Mouse (Mus musculus): ENCODE data around the gene Ano1.

Ano1 gene

DNA sequence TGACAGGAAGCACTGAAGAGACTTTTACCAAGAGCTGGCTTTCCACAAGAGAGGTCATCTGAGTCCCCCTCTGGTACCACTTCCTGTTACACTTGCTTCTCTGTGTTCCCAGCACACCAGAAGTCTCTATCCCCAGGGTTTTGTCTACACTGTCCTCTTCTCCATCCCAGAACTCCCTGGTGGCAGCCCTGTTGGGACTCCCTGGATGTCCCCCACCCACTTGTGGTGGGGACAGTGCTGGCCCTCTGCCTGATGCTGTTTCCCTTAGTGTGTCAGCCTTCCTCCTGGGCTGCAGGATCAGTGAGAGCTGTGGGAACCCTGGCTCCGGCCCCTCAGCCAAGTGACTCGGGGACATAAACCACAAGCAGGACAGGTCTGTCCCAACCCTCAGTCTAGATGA, 22.5 kb upstream of the Ano1 start:
- in situ Hi-C loops (cut with MboI; ENCODE audit: low pct_unique_long_range_greater_than_20kb in 1 of 2, low sequenced_read_pairs in 2 of 2, unreplicated experiment in 1 of 2): no loop called here

DNA sequence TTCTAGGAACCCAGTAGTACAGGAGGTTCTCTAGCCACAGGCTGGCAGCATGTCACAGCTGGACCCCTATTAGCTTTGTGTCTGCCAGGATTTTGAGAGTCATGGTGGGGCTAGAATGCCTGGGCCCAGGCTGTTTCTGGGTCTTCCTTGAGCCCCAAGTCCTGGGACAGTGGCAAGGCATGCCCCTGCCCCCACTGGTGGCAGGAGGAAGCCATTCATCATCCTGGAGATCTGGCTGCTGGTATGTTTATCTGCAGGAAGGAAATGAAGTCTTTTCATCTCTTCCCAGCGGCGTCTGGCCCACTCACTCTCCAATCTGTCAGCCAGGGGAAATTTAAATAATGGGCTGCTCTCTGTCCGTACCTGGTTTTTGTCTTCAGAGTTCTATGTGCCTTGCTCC, 18.3 kb upstream of the Ano1 start:
- in situ Hi-C loops (cut with MboI; ENCODE audit: low pct_unique_long_range_greater_than_20kb in 1 of 2, low sequenced_read_pairs in 2 of 2, unreplicated experiment in 1 of 2): no loop called here

DNA sequence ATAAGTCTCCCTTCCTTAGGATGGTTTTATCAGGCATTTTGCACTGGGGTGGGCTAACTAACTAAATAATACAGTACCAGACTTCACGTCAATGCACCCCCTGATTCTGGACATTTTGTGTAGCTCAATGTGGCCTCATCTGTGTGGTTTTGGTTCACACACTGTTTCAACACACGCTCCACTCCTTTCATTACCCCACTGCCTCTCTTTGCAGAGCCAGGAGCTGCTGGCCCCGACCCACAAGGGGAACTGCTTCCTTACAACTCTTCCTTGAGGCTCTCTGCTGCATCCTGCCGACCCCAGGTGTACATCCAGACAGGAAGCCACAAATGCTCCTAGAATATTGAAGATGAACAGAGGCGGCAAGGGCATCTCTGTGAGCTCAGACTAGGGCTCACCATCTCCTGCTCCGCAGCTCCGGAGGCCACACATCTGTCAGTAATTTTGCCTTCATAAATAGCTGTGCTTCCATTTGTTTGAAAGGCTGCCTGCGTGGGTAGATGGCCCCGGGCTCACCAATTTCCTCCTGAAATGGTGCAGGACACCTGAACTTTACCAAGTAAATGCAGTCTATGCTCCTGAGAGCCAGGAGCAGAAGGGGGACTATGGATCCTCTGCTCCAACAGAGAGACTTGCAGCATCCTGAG, 17.8 kb upstream of the Ano1 start:
- in situ Hi-C loops (cut with MboI; ENCODE audit: low pct_unique_long_range_greater_than_20kb in 1 of 2, low sequenced_read_pairs in 2 of 2, unreplicated experiment in 1 of 2): no loop called here

DNA sequence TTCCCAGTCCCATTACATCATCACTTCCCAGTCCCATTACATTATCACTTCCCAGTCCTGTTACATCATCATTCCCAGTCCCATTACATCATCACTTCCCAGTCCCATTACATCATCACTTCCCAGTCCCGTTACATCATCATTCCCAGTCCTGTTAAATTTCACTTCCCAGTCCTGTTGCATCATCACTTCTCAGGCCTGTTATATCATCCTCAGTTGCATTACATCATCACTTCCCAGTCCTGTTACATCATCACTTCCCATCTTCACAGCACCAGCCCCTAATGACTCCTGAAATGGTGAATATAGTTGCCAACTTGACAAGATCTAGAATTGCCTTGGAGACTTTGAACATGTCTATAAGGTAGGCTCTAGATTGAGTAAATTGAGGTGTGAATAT, 17.1 kb upstream of the Ano1 start:
- in situ Hi-C loops (cut with MboI; ENCODE audit: low pct_unique_long_range_greater_than_20kb in 1 of 2, low sequenced_read_pairs in 2 of 2, unreplicated experiment in 1 of 2): no loop called here

DNA sequence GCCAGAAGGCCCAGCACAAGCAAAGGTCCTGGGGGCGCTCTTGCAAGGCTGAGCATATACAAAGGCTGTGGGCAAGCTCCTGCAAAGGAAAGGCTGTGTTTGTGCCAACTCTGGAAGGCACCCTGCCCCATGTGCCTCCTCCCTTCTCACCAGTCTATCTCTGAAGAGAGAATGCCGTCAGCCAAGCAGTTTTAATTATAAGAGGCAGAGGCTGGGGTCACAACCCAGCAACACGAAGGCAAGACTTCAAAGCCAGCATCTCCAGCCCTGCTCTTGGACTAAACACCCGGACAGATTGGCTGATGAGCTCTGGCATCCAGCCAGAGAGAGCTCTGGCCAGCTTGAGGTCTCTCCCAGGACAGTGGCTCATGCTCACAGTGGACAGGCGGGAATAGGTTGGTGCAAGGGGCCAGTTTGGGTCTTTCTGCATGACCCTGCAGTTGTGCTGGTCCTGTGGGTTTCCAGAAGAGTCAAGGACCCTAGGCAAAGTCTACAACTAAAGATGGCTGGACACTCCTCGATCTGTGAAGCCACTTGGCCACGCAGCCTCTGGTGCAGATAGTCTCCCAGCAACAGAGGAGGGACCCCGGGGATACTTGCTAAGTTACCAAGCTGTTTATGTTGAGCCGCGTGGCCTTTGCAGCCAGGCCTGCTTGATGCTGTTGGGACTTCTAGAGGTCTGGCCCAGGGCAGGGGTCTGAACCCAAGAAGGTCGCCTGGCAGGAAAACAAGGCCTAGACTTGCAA, 12.9 kb upstream of the Ano1 start:
- in situ Hi-C loops (cut with MboI; ENCODE audit: low pct_unique_long_range_greater_than_20kb in 1 of 2, low sequenced_read_pairs in 2 of 2, unreplicated experiment in 1 of 2): no loop called here

DNA sequence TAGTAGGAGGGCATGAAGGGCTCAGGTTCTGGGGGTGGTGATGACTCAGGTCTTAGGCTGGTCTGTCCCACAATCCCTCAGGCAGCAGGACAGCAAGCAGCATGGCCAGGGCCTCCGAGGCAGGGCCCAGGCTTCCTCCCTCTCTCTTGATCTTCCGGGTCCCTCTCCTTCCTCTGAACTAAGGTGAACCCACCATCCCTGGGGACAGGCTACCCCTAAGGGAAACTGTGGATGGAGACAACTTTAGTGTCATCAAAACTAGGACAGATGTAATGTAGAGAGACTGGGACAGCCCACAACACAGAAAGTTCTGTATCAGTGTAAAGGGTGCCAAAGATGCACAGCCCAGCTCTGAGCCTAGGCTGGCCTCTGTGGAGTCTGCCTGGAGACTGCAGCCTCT, 12.2 kb upstream of the Ano1 start:
- in situ Hi-C loops (cut with MboI; ENCODE audit: low pct_unique_long_range_greater_than_20kb in 1 of 2, low sequenced_read_pairs in 2 of 2, unreplicated experiment in 1 of 2): no loop called here

DNA sequence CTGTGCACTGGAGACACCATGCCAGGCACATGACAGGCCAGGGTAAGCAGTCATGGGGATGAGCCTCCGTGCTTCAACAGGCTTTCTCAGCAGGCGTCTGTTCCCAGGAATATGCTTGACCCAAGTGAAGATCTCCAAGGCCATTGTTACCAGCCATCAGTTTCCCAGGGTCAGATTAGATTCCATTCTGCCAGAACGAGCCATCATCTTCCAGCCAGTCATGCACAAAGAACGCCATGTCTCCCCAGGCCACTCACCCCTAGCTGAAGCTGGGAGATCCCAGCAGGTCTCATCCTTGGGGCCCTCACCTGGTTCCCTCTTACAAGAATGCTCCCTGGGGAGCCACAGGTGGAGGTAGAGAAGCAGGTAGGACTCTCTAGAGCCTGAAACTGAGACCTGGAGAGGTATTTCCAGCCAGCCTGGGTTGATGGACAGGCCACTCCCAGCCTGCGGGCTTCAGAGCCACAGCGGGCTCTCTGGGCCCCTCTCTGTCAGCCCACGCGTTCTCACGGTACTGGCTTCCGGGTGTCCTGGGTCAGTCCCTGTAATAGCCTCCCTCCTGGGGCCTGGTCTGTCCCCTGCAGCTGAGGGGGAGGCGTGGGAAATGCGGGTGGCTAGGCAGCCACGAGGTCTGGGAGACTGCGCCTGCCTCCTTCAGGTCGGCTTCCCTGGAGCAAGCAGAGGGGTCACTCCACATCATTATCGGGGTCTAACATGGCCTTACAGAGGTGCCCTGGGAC, 10.9 kb upstream of the Ano1 start:
- in situ Hi-C loops (cut with MboI; ENCODE audit: low pct_unique_long_range_greater_than_20kb in 1 of 2, low sequenced_read_pairs in 2 of 2, unreplicated experiment in 1 of 2): no loop called here

DNA sequence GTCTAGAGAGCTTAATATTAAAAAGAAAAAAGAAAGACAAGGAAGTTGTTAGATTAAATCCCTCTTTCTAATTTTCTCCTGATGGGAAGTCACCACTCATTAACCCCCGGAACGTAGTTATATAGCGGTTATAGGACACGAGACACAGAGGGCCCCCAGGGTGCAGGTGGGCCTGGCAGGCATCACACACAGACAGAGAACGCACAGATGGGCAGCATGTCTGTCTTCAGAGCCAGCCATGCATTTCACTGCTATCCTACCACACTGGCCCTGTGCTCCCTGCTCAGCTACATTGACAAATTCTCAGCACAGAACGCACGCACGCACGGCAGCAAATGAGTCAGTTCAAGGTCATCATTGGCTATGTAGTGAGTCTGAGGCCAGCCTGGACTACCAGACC, 8.5 kb upstream of the Ano1 start:
- in situ Hi-C loops (cut with MboI; ENCODE audit: low pct_unique_long_range_greater_than_20kb in 1 of 2, low sequenced_read_pairs in 2 of 2, unreplicated experiment in 1 of 2): no loop called here

DNA sequence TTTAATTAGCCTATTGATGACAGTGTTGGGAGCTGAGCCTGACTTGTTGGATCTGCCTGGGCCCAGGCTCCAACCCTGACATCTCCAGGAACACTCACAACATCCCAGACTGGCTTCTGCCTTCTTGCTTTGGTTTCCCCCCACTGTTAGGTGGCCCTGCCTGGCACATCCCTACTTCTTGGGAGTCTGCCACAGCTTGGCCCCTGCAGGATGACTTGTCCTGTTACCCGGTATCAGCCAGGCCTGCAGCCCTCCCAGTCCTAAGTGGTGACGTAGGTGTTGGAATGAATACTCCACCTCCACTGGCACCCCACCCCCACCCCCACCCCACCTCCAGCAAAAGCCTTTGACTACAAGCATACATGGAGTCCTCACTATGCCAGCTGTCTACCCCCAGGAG, 7.7 kb upstream of the Ano1 start:
- in situ Hi-C loops (cut with MboI; ENCODE audit: low pct_unique_long_range_greater_than_20kb in 1 of 2, low sequenced_read_pairs in 2 of 2, unreplicated experiment in 1 of 2): no loop called here

DNA sequence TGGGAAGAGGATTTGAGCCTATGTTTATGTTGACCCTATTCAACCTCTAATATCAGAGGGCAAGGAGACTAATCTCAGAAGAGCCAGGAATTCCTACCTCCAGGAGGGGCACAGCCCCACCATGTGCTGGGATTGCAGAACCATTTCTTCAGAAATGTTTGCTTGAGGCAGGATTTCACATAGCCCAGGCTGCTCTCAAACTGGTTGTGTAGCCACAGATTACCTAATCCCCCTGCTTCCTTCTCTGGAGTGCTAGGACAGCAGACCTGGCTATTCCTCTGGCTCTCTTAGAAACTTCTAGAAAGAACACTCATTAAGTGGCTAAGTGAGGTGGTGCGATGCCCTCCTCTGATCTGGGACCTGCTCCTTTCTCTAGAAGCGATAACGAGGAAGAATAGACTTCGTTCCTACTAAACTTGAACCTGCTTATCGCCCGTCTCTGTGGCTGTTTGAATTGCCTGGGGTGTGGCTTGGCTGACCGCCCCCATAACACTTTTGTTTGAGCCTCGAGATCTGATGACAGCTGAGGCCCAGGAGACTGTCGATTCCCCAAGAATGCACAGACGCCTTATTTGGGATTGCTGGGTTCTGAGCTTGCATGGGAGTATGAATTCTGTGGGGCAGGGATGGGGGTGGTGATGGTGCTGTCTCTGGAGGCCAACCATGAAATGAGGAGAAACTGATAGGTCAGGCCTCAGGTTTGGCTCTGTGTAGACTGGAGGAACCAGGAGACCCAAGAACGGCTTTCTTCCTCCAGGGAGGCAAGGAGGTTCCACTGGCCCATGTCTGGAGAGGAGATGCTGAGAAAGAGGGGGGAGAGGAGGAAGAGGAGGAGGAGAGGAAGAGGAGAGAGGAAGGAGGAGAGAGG, 4.0 kb upstream of the Ano1 start:
- in situ Hi-C loops (cut with MboI; ENCODE audit: low pct_unique_long_range_greater_than_20kb in 1 of 2, low sequenced_read_pairs in 2 of 2, unreplicated experiment in 1 of 2): no loop called here

DNA sequence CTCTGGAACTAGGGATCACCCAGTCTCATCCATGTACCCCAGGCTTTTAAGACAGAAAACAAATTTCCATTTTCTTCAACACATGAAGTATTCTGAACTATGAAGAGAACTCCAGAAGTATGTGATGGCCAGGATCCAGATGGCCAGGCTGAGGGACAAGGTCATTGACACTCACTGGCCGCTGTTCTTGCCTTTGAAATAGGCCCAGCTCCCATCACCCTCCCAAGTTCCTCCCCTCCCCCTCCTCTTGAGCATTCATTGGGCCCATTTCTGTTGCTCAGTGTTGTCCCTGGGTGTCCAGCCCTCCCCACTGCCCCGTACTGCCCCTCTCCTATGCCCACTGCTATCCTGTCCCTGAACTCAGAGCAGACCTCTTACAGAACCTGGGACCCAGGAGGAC, 2.9 kb upstream of the Ano1 start:
- in situ Hi-C loops (cut with MboI; ENCODE audit: low pct_unique_long_range_greater_than_20kb in 1 of 2, low sequenced_read_pairs in 2 of 2, unreplicated experiment in 1 of 2): no loop called here

DNA sequence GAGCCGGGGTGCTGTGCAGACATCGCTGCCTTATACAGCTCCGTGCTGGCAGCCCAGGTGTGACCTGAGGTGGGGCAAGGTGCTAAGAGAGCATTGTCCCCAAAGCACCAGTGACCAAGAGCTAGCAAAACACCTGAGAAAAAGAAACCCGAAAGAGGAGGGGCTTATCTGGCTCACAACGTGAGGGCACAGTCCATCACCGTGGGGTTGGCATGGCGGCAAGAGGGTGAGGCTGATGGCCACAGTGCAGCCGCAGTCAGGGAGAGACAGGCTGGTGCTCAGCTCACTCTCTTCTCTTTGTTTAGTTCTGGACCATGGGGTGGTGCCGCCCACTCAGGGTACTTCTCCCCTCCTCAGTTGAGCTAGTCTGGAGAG, 1.9 kb upstream of the Ano1 start:
- in situ Hi-C loops (cut with MboI; ENCODE audit: low pct_unique_long_range_greater_than_20kb in 1 of 2, low sequenced_read_pairs in 2 of 2, unreplicated experiment in 1 of 2): no loop called here

DNA sequence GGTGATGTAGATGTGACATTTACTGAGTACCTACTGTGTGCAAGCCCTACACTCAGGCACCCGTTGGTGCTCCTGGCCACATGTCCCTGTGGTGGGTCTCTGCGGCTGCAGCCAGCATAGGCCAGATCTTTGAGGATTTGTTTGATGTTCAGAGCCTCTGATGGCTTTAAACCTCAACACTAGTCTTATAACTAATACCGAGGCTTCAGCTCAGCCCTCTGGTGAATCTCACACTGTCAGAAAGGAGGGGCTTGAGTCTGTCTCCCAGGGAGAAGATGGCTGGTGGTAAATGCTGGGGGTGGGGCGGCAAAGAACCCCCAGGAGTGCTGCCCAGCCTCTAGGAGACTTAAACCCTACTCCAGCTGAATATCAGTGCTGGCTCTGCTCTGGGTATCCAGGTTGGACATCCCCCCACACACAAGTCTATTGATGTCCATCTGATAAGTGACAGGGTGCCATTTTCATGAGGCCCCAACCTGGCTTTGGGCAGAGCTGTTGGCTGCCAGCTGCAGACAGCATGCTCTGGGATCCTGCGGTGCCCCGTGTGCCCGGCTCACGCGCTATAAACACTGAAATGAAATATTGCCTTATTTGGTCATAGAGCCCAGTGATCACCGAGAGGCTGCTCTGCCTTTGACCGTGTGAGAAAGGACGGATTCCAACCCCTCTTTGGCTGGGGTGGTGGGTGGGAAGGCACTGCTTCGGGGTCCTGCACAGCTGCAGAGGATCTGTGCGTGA, 1.3 kb upstream of the Ano1 start:
- in situ Hi-C loops (cut with MboI; ENCODE audit: low pct_unique_long_range_greater_than_20kb in 1 of 2, low sequenced_read_pairs in 2 of 2, unreplicated experiment in 1 of 2): no loop called here

DNA sequence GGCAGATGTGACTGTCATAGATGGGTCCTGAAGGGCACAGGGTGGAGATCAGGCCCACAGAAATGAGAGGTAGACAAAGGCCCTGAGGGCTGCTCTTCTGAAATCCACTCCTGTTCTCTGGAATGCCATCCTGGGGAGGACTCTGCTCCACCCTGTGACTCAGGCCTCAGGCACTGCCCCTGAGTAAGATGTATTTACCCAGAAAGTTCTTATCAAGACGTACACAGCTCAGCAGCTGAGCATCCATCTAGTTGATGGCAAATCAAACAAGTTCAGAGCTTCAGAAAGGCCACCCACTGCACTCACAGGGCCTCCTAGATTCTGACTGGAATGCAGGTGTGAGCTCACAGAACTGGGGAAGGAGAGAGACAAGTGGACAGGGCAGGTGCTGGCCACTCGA, 4.0 kb downstream of the Ano1 start:
- in situ Hi-C loops (cut with MboI; ENCODE audit: low pct_unique_long_range_greater_than_20kb in 1 of 2, low sequenced_read_pairs in 2 of 2, unreplicated experiment in 1 of 2): no loop called here

DNA sequence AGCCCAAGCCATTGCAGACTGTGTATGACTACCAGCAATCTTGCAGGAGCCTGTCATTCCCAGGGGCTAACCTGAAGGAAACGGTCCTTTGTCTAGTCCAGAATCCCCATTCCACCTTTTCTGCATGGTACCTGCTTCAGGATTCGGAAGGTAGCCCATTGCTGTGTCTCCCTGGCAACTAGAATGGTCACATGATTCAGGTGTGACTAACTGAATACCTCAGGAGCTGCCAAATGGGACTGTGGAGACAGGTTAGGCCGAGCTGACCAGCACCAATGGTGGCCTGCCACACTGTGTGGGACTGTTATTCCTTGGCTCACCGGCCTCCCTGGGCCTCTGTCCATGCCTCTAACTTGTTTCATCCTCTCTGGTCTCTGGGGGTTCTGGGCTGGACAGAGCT, 5.3 kb downstream of the Ano1 start:
- in situ Hi-C loops (cut with MboI; ENCODE audit: low pct_unique_long_range_greater_than_20kb in 1 of 2, low sequenced_read_pairs in 2 of 2, unreplicated experiment in 1 of 2): no loop called here

DNA sequence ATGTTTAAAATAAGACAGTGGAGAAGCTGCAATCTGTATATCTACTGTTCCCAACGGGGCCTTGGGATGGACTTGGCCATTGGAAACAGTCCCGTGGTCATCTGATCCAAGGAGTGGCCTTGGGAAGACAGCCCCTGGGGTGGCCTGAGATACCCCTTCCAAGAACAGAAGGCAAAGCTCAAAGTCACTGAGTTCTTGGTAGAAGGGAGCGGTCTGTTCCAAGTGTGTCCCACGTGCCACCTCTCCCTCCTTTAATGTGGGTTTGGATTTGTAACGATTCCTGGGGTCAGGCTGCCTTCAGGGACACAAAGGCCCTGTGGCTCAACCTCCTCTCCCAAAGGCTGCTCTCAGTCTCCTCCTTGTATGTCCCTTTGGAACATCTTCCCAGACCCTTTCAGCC, 7.9 kb downstream of the Ano1 start:
- in situ Hi-C loops (cut with MboI; ENCODE audit: low pct_unique_long_range_greater_than_20kb in 1 of 2, low sequenced_read_pairs in 2 of 2, unreplicated experiment in 1 of 2): no loop called here

DNA sequence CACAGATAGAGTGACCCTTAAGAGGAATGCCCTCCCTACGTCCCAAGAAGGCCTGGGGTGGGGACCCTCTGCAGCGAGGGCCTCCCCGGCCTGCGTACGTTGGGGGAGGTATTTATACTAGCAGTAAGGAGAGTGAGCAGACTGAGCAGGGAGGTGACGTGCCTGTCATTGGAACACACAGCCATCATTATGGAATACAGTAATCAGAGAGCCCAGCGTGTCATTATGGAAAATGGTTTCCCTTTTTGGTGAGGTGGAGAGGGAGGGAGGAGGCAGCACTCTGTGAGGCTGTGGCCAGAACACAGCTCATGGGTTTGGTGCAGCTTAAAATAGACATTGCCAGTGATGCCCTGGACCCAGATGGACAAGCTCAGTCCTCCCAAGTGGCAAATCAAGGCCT, 11.1 kb downstream of the Ano1 start:
- in situ Hi-C loops (cut with MboI; ENCODE audit: low pct_unique_long_range_greater_than_20kb in 1 of 2, low sequenced_read_pairs in 2 of 2, unreplicated experiment in 1 of 2): no loop called here

DNA sequence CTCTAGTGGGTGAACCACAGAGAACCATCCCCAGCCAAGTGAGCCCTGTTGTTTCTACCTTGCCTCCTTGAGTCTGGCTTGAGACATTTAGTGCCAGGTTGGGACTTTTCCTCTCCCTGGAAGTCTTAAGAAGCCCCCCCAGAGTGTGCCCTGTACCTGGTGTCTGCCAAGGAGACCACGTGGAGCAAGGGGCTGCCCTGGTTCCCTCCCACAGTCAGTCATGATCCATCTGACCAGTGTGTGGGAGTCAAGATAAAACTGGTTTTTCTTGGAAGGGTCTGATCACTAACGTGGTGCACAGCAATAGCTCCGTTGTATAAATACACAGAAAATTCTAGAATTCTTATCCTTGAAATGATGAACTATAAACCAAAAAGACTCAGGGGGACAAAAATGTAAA, 12.0 kb downstream of the Ano1 start:
- in situ Hi-C loops (cut with MboI; ENCODE audit: low pct_unique_long_range_greater_than_20kb in 1 of 2, low sequenced_read_pairs in 2 of 2, unreplicated experiment in 1 of 2): no loop called here
